Mouse (Mus musculus): ENCODE results near the gene Srp68. TPM values are rescaled to one million over a fixed set of nuclear protein-coding genes. Genes with fewer than 3 reads are reported as not detected.

The Srp68 gene
- polyA plus RNA-seq, 1 experiment from 2014 or later = 63.7 TPM

GRCm38 (mm10) chr11:116234901-116235300 is 39.1 kb downstream of the Srp68 start:
- Histone ChIP-seq H3K27me3 (peaks cover 54% of the 10 kb centered on the region), H3K36me3 (no peaks in the 10 kb centered on the region), H3K4me3 (no peak overlapping the region), H3K4me1 (replicated peaks) (peaks cover 18% of the 10 kb centered on the region), H3K4me2 (no peak overlapping the region), H3K9ac (no peak overlapping the region), H3K9me3 (no peaks in the 10 kb centered on the region), H3K27ac (no peak overlapping the region)
- 83% methylated on average over 8 of the region's 8 CpGs for WGBS
- no peak for ATAC-seq (ENCODE audit: low FRiP score)

DNA sequence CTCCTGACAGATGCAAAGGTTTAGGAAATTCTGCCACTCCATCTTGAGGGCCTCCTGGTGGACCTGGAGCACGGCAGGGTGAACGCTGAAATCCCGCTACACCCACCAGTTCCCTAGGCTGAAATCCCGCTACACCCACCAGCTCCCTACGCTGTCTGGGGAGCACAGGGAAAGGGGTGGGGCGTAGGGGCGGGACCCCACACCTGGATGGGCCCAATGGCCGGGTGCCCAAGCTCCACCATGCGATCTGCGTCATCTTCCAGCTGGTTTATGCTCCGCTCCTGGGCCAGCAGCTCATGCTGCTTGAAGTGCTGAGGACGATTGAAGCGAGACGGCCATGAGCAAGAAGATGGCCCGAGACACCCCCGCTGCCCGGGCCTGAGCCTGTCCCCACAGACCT is 41.6 kb downstream of the Srp68 start:
- Histone ChIP-seq H3K9ac (peak overlapping the region; percentile 36; the same call in 1 of the 2 replicates), H3K4me3 (no peak overlapping the region), H3K27ac (no peak overlapping the region), H3K9me3 (no peaks in the 10 kb centered on the region), H3K4me1 (replicated peaks) (0 out of 2 replicates have a peak, but pooled peaks cover 5% of the 10 kb centered on the region), H3K36me3 (no peaks in the 10 kb centered on the region), H3K27me3 (peaks cover 44% of the 10 kb centered on the region), H3K4me2 (peak overlapping the region; percentile 17; the same call in 1 of the 2 replicates)
- ATAC-seq (ENCODE audit: low FRiP score) = no peak
- 26% methylated on average over 17 of the region's 17 CpGs for WGBS

DNA sequence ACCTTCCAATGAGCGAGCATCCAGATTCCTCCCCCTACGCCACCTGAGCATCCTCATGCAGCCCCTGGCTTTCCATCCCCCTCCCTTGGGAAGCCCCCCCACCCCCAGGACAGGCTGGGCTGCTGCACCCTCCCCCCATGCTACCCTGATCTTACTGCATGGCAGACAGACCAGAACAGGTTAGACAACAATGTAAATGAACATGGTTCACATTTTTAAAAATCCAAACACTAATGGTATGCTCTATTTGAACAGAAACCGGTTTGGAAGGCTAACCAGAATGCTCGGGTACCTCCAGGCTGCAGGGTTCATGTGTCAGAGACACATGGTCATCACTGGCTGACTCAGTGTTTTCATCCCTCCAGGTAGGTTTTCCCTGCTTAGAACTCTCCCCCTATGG is 45.3 kb downstream of the Srp68 start:
- Histone ChIP-seq H3K36me3 (no peaks in the 10 kb centered on the region), H3K4me1 (replicated peaks) (0 out of 2 replicates have a peak, but pooled peaks cover 5% of the 10 kb centered on the region), H3K27me3 (peaks cover 38% of the 10 kb centered on the region), H3K4me2 (no peak overlapping the region), H3K4me3 (no peak overlapping the region), H3K9me3 (no peaks in the 10 kb centered on the region), H3K27ac (no peak overlapping the region), H3K9ac (0 out of 2 replicates have a peak overlapping the region, but pooled peaks have one; percentile 29)
- 74% methylated on average over 4 of the region's 4 CpGs for WGBS
- no peak for ATAC-seq (ENCODE audit: low FRiP score)

DNA sequence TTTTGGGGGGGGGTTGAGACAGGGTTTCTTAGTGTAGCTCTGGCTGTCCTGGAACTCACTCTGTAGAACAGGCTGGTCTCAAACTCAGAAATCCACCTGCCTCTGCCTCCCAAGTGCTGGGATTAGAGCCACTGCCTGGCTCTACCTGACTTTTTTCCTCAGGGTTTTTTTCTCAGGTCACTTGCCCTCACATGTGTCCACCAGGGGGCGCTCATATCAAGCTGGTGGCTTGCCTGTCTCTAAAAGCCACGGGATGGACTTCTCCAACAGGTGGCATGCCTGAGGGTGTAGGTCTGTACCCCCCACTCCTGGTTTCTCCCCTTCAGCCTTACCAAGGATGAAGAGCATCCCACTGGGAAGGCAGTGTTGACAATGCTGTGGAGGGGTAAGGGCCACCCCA is 47.6 kb downstream of the Srp68 start:
- WGBS = 5% methylated on average over 2 of the region's 2 CpGs

DNA sequence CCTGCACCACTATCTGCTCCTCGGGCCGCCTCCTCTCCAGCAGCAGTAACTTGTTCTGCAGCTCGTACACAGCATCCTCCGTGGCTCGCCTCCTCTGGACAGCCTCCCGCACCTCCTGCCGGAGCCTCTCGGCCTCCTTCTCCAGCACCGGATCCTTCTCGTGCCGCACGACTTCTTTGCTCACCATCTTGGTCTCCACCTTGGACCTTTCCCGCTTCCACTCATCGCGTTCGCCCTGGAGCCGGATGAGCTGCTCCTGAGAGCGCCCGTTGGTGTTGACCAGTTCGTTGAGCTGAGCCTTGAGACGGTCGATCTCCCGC is 51.3 kb downstream of the Srp68 start:
- Histone ChIP-seq H3K27ac (no peak overlapping the region), H3K27me3 (peaks cover 55% of the 10 kb centered on the region), H3K9ac (0 out of 2 replicates have a peak overlapping the region, but pooled peaks have one; percentile 46), H3K4me1 (replicated peaks) (peaks cover 25% of the 10 kb centered on the region), H3K4me2 (peak overlapping the region; percentile 43), H3K4me3 (peak overlapping the region; percentile 30), H3K9me3 (no peaks in the 10 kb centered on the region), H3K36me3 (no peaks in the 10 kb centered on the region)
- WGBS = 16% methylated on average over 23 of the region's 23 CpGs
- no peak for ATAC-seq (ENCODE audit: low FRiP score)

More for the DNA sequence above, 47.6 kb downstream of the Srp68 start:
- Histone ChIP-seq H3K27me3 (peaks cover 47% of the 10 kb centered on the region), H3K4me1 (replicated peaks) (peaks cover 10% of the 10 kb centered on the region), H3K9me3 (no peaks in the 10 kb centered on the region), H3K27ac (no peak overlapping the region), H3K9ac (no peak overlapping the region), H3K4me2 (no peak overlapping the region), H3K36me3 (no peaks in the 10 kb centered on the region), H3K4me3 (no peak overlapping the region)
- ATAC-seq (ENCODE audit: low FRiP score) = no peak

- Histone ChIP-seq H3K36me3 (no peaks in the 10 kb centered on the region), H3K9me3 (no peaks in the 10 kb centered on the region), H3K4me2 (peak overlapping the region; percentile 43), H3K4me1 (replicated peaks) (peaks cover 25% of the 10 kb centered on the region), H3K4me3 (peak overlapping the region; percentile 30), H3K9ac (peak overlapping the region; percentile 46; the same call in 1 of the 2 replicates), H3K27me3 (peaks cover 55% of the 10 kb centered on the region), H3K27ac (no peak overlapping the region)
- ATAC-seq (ENCODE audit: low FRiP score) = no peak
- 10% methylated on average over 53 of the region's 53 CpGs for WGBS
Measured at GRCm38 (mm10) chr11:116221931-116222739, 51.9 kb downstream of the Srp68 start.

- no peak overlapping the region for H3K4me2 ChIP-seq
- H3K9me3 ChIP-seq = no peaks in the 10 kb centered on the region
- H3K27ac ChIP-seq = no peak overlapping the region
- 23% methylated on average over 4 of the region's 4 CpGs for WGBS
- H3K4me1 ChIP-seq (replicated peaks) = peaks cover 25% of the 10 kb centered on the region
- no peak overlapping the region for H3K4me3 ChIP-seq
- H3K27me3 ChIP-seq = peaks cover 48% of the 10 kb centered on the region
- no peak for ATAC-seq (ENCODE audit: low FRiP score)
- H3K9ac ChIP-seq = no peak overlapping the region
- H3K36me3 ChIP-seq = no peaks in the 10 kb centered on the region
Measured at GRCm38 (mm10) chr11:116219885-116220284, 54.1 kb downstream of the Srp68 start.

DNA sequence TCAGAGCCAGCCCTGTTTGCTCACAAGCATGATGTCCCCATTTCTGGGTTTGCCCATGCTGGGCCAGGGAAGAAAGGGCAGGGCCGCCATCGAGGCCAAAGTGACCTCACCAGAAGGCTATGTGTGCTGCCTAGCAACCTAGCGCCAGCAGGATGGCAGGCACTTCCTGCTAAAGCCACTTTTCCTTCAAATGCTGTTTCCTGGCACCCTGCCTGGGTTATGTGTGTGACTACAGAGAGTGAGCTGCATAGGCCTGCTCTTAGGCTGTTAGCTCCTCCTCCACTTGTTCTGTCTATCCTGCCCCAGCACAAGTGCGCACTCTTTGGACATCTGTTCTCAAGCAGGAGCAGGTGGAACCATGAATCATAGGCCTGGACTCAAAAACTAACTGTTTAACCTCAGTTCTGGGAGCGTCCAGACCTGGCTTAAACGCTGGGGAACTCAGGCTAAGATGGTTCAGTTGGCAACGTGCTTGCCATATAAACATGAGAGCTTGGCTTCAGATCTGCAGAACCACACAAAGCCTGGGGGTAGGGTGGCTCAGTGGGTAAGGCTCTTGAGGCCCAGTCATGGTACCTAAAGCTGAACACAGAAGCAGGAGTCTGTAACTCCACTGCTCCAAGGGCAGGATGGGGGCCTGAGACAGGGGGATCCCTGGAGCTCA is 55.1 kb downstream of the Srp68 start:
- H3K9ac ChIP-seq = 0 out of 2 replicates have a peak overlapping the region, but pooled peaks have one; percentile 36
- ATAC-seq (ENCODE audit: low FRiP score) = peak; percentile 68
- peaks cover 25% of the 10 kb centered on the region for H3K4me1 ChIP-seq (replicated peaks)
- H3K4me2 ChIP-seq = no peak overlapping the region
- 49% methylated on average over 7 of the region's 7 CpGs for WGBS
- H3K4me3 ChIP-seq = no peak overlapping the region
- peak overlapping the region; percentile 86 for H3K27ac ChIP-seq
- H3K9me3 ChIP-seq = no peaks in the 10 kb centered on the region
- no peaks in the 10 kb centered on the region for H3K36me3 ChIP-seq
- peaks cover 38% of the 10 kb centered on the region for H3K27me3 ChIP-seq

GRCm38 (mm10) chr11:116218263-116218662 is 55.8 kb downstream of the Srp68 start:
- H3K27me3 ChIP-seq = peaks cover 32% of the 10 kb centered on the region
- no peak overlapping the region for H3K4me3 ChIP-seq
- no peak overlapping the region for H3K4me2 ChIP-seq
- H3K27ac ChIP-seq = peak overlapping the region; percentile 86
- no peak for ATAC-seq (ENCODE audit: low FRiP score)
- H3K36me3 ChIP-seq = no peaks in the 10 kb centered on the region
- 82% methylated on average over 2 of the region's 2 CpGs for WGBS
- peaks cover 25% of the 10 kb centered on the region for H3K4me1 ChIP-seq (replicated peaks)
- no peaks in the 10 kb centered on the region for H3K9me3 ChIP-seq
- no peak overlapping the region for H3K9ac ChIP-seq

DNA sequence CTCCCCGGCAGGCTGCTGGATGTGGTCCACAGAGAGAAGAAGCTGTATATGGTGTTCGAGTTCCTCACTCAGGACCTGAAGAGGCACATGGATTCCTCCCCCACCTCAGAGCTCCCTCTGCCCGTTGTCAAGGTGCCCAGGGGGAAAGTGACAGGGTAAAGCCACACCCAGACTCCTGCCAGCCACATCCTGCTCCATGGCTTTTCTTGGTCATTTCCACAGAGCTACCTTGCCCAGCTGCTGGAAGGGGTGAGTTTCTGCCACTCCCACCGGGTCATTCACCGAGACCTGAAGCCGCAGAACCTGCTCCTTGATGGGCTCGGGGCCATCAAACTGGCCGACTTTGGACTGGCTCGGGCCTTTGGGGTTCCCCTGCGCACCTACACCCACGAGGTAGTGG is 57.5 kb downstream of the Srp68 start:
- Histone ChIP-seq H3K9me3 (no peaks in the 10 kb centered on the region), H3K4me3 (no peak overlapping the region), H3K4me1 (replicated peaks) (peaks cover 14% of the 10 kb centered on the region), H3K36me3 (peaks cover 3% of the 10 kb centered on the region; the same call in 1 of the 2 replicates), H3K4me2 (no peak overlapping the region), H3K9ac (no peak overlapping the region), H3K27me3 (peaks cover 15% of the 10 kb centered on the region), H3K27ac (no peak overlapping the region)
- WGBS = 80% methylated on average over 11 of the region's 11 CpGs
- no peak for ATAC-seq (ENCODE audit: low FRiP score)

- no peaks in the 10 kb centered on the region for H3K9me3 ChIP-seq
- H3K36me3 ChIP-seq = peaks cover 3% of the 10 kb centered on the region; the same call in 1 of the 2 replicates
- ATAC-seq (ENCODE audit: low FRiP score) = no peak
- no peak overlapping the region for H3K27ac ChIP-seq
- 89% methylated on average over 6 of the region's 6 CpGs for WGBS
- peaks cover 9% of the 10 kb centered on the region for H3K27me3 ChIP-seq
- peaks cover 14% of the 10 kb centered on the region for H3K4me1 ChIP-seq (replicated peaks)
- H3K4me3 ChIP-seq = no peak overlapping the region
- H3K9ac ChIP-seq = no peak overlapping the region
- no peak overlapping the region for H3K4me2 ChIP-seq
Measured at GRCm38 (mm10) chr11:116215991-116216390, 58.0 kb downstream of the Srp68 start.

DNA sequence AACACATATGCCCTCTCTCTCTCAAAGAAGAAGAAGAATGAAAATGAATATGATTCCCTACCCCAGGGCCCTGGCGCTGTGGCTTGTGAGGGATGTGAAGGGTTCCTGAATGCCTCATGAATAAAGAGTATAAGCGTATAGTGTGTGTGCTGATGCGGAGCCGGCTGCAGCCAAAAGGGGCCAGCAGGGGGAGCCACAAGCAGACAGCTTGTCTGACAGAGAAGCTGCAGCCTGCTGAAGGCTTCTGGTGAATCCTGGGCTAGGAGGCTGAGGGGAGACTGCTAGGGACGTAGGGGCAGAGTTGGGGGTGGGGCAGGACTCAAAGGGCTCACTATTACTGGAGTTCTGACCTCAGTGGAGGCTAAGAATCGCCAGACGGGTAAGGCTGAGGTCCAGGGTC is 58.8 kb downstream of the Srp68 start:
- no peak for ATAC-seq (ENCODE audit: low FRiP score)
- H3K36me3 ChIP-seq = peaks cover 3% of the 10 kb centered on the region; the same call in 1 of the 2 replicates
- WGBS = 83% methylated on average over 7 of the region's 7 CpGs

More for the DNA sequence above, 58.8 kb downstream of the Srp68 start:
- Histone ChIP-seq H3K4me1 (replicated peaks) (peaks cover 14% of the 10 kb centered on the region), H3K4me3 (no peak overlapping the region), H3K27me3 (peaks cover 1% of the 10 kb centered on the region), H3K27ac (no peak overlapping the region), H3K4me2 (no peak overlapping the region), H3K9ac (no peak overlapping the region), H3K9me3 (no peaks in the 10 kb centered on the region)
